Mouse (Mus musculus) layer of hippocampus, postnatal 10 days (tissue): ENCODE results near the gene Btnl10. TPM values are rescaled to one million over a fixed set of nuclear protein-coding genes. Genes with fewer than 3 reads are reported as not detected.

Experiments used
- DNase-seq, 2 experiments: peaks; one replicate each; pipeline ENCODE4 v3.0.0; 2021; ENCODE audit warnings: low spot score in 2 of 2
- microRNA-seq, 2 experiments: library from miRNA; unstranded; fragments of <30 nt; microRNA quantifications; one replicate each; pipeline ENCODE4 v1.2.0; 2021
- total RNA-seq, 2 experiments: library from RNA; stranded (reverse); gene quantifications; 2 replicates each; pipeline ENCODE4 v1.2.3; 2021

Btnl10 gene
- total RNA-seq, 2 experiments from 2014 or later, result 0.22 TPM; not detected in 1

DNA sequence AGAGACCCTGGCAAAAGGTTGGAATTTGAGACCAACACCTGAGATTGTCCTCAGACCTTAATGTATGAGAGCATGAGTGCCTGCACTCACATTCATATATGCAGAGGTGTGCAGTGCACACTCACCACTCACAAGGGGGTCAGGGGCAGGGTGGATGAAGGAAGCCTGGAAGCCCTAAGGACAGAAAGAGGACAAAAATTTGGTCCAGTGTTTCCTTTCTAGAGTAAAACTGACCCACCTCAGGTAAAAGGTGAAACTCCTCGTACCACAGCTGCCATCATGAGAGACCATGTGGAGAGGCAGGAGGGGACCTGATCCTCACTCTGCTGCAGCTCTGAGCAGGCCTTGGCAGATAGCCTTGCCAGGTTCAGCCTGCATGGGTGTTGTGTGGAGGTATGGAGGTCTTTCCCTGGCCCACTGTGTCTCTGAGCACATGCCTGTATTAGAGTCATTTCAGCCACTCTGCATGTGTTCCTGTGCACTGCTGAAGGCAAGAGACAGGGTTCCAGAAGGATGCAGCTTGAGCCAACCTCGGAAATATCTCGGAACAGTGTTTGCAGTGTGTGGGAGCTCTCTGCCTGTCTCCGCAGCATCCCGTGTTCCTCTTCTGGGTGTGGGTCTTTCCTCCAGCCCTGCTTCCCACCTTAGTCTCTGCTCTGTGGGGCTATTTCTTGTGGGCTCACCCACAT is 39.7 kb downstream of the Btnl10 start:
- no peak for DNase-seq

- no peak for DNase-seq
Observed at GRCm38 (mm10) chr11:58958536-58958935, 40.8 kb downstream of the Btnl10 start.

- DNase-seq, result no peak
Observed at GRCm38 (mm10) chr11:58959186-58959825, 41.6 kb downstream of the Btnl10 start.

- DNase-seq, result peak; percentile 74 to 78
Observed at GRCm38 (mm10) chr11:58959921-58960465, 42.3 kb downstream of the Btnl10 start.

GRCm38 (mm10) chr11:58961364-58962177 is 43.9 kb downstream of the Btnl10 start:
- DNase-seq, result peak in 1 of 2 experiments; percentile 36

GRCm38 (mm10) chr11:58963543-58963942 is 45.8 kb downstream of the Btnl10 start:
- DNase-seq, result peak in 1 of 2 experiments; percentile 48

GRCm38 (mm10) chr11:58964216-58964615 is 46.5 kb downstream of the Btnl10 start:
- DNase-seq, result no peak

DNA sequence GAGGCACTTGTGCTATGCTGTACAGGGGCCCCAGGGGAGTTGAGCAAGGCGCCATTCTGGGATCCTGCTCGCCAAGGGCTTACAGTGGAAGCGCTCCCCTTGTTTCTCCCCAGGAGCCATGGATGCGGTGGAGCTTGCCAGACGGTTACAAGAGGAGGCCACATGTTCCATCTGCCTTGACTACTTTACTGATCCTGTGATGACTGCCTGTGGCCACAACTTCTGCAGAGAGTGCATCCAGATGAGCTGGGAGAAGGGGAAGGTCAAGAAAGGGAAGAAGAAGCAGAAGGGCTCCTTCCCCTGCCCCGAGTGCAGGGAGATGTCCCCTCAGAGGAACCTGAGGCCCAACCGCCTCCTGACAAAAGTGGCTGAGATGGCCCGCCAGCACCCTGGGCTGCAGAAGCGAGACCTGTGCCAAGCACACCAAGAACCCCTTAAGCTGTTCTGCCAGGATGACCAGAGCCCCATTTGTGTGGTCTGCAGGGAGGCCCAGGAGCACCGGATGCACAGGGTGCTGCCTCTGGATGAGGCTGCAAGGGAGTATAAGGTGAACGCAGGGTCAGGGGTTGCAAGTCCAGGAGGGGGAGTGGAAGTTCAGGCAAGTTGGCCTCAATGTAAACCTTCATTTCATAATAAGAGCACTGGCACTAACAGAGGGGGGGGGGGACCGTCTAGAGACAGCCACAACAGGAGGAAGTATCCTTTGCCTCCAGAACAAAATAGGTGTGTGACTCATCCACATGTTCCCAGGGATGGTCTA is 47.5 kb downstream of the Btnl10 start:
- no peak for DNase-seq

DNA sequence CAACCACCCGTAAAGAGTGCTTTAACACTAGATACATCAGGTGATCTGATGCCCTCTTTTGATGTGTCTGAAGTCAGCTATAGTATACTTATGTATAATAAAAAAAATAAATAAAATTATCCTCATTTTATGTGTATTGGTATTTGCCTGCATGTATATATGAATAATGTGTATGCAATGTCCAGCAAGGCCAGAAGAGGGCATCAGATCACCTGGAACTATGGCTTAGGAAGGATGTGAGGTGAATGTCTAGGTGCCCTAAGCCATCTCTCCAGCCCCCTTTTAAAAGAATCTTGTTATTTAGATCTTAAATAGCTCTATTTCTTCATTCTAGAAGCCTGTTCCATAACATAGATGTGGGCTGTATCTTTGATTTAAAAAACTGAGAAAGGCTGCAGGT is 49.6 kb downstream of the Btnl10 start:
- no peak for DNase-seq

DNA sequence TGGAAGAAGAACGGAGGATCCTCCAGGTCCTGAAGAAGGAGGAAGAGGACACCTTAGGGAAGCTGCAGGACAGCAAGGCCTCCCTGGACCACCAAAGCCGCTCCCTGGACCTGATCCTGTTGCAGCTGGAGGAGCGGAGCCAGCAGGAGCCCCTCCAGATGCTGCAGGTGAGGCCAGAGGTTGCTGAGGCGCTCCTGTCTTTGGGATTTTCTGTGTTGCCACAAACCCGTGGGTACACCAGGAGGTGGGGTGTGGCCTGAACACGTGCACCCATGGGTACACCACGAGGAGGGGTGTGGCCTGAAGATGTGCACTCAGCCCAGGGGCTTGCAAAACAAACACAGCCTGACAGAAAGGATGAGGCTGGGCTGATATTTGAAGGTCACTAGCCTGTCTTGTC is 50.8 kb downstream of the Btnl10 start:
- DNase-seq, result no peak

DNA sequence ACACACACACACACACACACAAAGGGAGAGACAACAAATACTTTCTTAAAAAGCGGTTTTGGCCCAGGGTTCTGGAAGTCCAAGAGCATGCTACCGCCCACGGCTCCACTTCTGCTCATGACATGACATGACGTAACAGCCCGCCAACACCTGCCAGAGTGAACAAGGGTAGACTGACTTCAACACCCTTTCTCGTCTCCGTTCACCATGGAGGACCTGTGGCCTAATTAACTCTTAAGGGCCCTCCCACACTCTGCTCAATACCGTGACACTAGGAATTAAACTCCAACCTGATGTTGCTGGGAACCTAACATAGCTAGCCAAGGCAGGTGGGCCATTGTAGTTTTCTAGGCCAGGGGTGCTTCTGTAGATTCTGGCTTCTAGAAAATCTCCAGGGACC is 51.3 kb downstream of the Btnl10 start:
- DNase-seq, result no peak

GRCm38 (mm10) chr11:58969659-58970058 is 52.0 kb downstream of the Btnl10 start:
- no peak for DNase-seq

GRCm38 (mm10) chr11:58970831-58971530 is 53.3 kb downstream of the Btnl10 start:
- no peak for DNase-seq

DNA sequence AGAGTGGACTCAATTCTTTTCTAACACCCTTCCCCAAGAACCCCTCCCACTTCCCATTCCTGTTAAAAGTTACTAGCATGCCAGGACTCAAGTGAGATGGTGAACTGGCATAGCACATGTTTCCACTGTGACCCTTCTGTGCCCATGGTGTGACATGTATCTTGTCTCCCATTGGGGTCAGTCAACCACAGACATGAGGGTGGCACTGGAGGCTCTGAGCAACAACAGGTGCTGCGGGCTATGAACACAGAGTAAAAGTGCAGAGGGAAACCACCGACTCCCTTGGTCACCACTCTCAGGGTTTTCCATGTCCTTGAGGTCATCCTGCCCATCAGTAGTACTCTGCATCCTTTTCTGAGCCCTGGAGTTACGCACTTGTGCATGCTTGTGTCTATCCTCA is 54.1 kb downstream of the Btnl10 start:
- DNase-seq, result no peak

DNA sequence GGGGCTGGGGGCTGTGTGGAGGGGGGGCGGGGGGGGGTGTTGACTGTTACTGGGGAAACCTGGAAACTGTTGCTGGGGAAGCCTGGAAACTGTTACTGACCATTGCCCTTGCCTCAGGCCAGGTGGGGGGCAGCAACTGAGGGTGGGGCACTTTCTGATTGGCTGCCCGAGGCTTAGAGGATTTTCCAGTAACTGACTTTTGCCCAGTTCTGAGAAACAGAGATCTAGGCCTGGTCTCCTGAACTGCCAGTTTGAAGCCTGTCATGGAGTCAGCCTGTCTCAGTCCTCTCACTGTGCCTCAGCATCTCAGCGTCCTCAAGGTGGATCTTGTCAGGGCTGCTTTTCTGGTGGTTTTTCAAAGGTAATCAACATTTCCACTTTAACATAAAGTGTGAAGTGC is 56.7 kb downstream of the Btnl10 start:
- DNase-seq, result no peak

Small RNA genes lying within 50 kb of the gene (microRNA-seq; reads per million reads assigned to microRNA genes)
- 0.22 to 0.98 reads per million in 2 experiments for gene Gm44313

Other genes starting within 250 kb of the Btnl10 start
- not detected for gene Olfr320, start 236.8 kb upstream of the Btnl10 start, total RNA-seq
- gene Olfr319, start 218.7 kb upstream of the Btnl10 start, total RNA-seq, result not detected
- under 1 TPM in 1 of 2 experiments, not detected in 1; 0.16 TPM for gene Olfr318, start 193.9 kb upstream of the Btnl10 start, total RNA-seq
- gene Olfr317, start 178.7 kb upstream of the Btnl10 start, total RNA-seq, result under 1 TPM in 1 of 2 experiments, not detected in 1; 0.49 TPM
- under 1 TPM; 0.25 to 0.32 TPM for gene Olfr316, start 165.2 kb upstream of the Btnl10 start, total RNA-seq
- gene Olfr315, start 144.7 kb upstream of the Btnl10 start, total RNA-seq, result not detected
- gene Olfr314, start 135.0 kb upstream of the Btnl10 start, total RNA-seq, result not detected
- 1 to 10 TPM; 5.3 to 6.9 TPM for gene Fam183b, start 115.9 kb upstream of the Btnl10 start, total RNA-seq
- not detected for gene Olfr313, start 102.9 kb upstream of the Btnl10 start, total RNA-seq
- gene Olfr312, start 88.7 kb upstream of the Btnl10 start, total RNA-seq, result not detected
- not detected for gene Olfr311, start 78.7 kb upstream of the Btnl10 start, total RNA-seq
- 10 to 100 TPM; 16.2 to 17.7 TPM for gene Gm12258, start 70.8 kb upstream of the Btnl10 start, total RNA-seq
- gene 2810021J22Rik, start 50.7 kb upstream of the Btnl10 start, total RNA-seq, result 10 to 100 TPM in 1 of 2 experiments, 1 to 10 TPM in 1; 6.6 to 11.7 TPM
- 10 to 100 TPM in 1 of 2 experiments, 1 to 10 TPM in 1; 9.9 to 10.1 TPM for gene Zfp39, start 13.7 kb upstream of the Btnl10 start, total RNA-seq
- gene Rnf187, start 21.0 kb downstream of the Btnl10 start, total RNA-seq, result 100 to 1,000 TPM; 453 to 458 TPM
- 100 to 1,000 TPM; 146 to 155 TPM for gene Hist3h2ba, start 31.0 kb downstream of the Btnl10 start, total RNA-seq
- 10 to 100 TPM; 59.3 to 61.6 TPM for gene Hist3h2a, start 36.8 kb downstream of the Btnl10 start, total RNA-seq
- gene Trim17, start 36.8 kb downstream of the Btnl10 start, total RNA-seq, result 1 to 10 TPM; 2.9 to 3.7 TPM
- gene Trim11, start 60.2 kb downstream of the Btnl10 start, total RNA-seq, result 10 to 100 TPM; 24.7 to 28.6 TPM
- 1 to 10 TPM; 2.9 TPM for gene Obscn, start 218.5 kb downstream of the Btnl10 start, total RNA-seq
- 10 to 100 TPM; 11.0 to 12.0 TPM for gene Iba57, start 245.8 kb downstream of the Btnl10 start, total RNA-seq